Mouse (Mus musculus): ENCODE results near the gene Gm11492. TPM values are rescaled to one million over a fixed set of nuclear protein-coding genes. Genes with fewer than 3 reads are reported as not detected.

The Gm11492 gene
- total and polyA plus RNA-seq, 3 experiments, result not detected

DNA sequence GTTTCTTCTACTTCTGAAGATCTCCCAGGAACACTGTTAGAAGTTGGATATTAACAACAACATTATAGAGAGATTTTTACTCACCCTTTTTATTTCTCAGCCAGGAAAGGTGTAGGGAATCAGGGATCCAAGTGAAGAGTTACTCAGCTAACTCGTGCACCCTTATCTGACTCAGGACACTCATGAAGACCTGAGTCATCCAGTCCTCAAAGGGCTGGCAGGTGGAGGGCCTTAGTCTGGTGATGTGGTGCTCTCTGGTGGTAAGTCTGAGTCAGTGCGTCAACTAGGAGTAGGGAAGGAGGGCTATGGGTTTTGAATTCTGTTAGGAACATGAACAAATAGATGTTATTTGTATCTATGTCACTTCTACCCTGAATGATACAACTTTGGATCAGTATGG is 47.2 kb upstream of the Gm11492 start (continued):
- TF ChIP-seq MAFK (IDR thresholded peaks at IDR 0.05; ENCODE audit: borderline replicate concordance, low read depth, low read length) (peak; percentile 42; the same call in 1 of the 2 replicates), E2F4 (IDR thresholded peaks at IDR 0.05; ENCODE audit: borderline replicate concordance, low read depth, low read length) (no peak), MYC (IDR thresholded peaks at IDR 0.05; ENCODE audit: low read depth, low read length) (peak; percentile 85), TCF12 (IDR thresholded peaks at IDR 0.05; ENCODE audit: low read depth, low read length) (0 out of 2 replicates have a peak, but pooled peaks have one; percentile 27)

DNA sequence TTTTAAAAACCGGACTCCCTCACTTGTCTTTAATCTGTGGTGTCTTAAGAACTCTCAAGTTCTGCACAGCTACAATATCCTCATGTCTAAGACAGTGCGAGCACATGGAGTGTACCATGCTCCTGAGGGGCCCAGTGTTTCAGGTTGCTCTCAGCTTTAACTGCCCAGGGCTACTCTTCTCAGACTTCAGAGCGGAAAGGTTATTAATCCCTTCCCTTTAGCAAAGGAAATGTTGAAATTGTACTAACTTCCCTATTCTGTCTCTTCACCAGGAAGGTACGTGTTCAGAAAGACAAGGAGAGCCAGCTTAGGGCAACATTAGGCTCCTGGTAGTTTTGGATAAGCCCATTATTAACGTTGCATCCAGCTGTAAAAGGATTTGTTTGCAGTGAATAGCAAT is 43.0 kb upstream of the Gm11492 start:
- TF ChIP-seq POLR2AphosphoS2 (IDR thresholded peaks at IDR 0.05; ENCODE audit: low read length) (no peak), MXI1 (IDR thresholded peaks at IDR 0.05; ENCODE audit: low read depth, low read length) (no peak), MAX (IDR thresholded peaks at IDR 0.05; ENCODE audit: low read length) (peak; percentile 59), TBP (IDR thresholded peaks at IDR 0.05; ENCODE audit: low read depth, low read length) (0 out of 2 replicates have a peak, but pooled peaks have one; percentile 57), TCF12 (IDR thresholded peaks at IDR 0.05; ENCODE audit: low read depth, low read length) (no peak), TAL1 (IDR thresholded peaks at IDR 0.05; ENCODE audit: low read length) (no peak), USF1 (IDR thresholded peaks at IDR 0.05; ENCODE audit: low read depth, low read length) (no peak), POLR2AphosphoS5 (IDR thresholded peaks at IDR 0.05; ENCODE audit: borderline replicate concordance, low read depth, low read length) (no peak), GABPA (IDR thresholded peaks at IDR 0.05; ENCODE audit: low read depth, low read length) (no peak), POLR2A (IDR thresholded peaks at IDR 0.05; ENCODE audit: control insufficient read depth in 1 of 2, insufficient read depth in 1 of 2, low read depth in 1 of 2, low read length in 2 of 2, poor library complexity in 1 of 2) (no peak), CTCF (IDR thresholded peaks at IDR 0.05 in 2 of 3, conservative IDR thresholded peaks at IDR 0.05 in 1 of 3; ENCODE audit: control insufficient read depth in 1 of 3, insufficient read depth in 1 of 3, low read depth in 2 of 3, low read length in 3 of 3, poor library complexity in 1 of 3, severe bottlenecking in 1 of 3) (no peak), MYC (IDR thresholded peaks at IDR 0.05; ENCODE audit: low read depth, low read length) (0 out of 2 replicates have a peak, but pooled peaks have one; percentile 45)
- Histone ChIP-seq H3K79me2 (ENCODE audit: control insufficient read depth, insufficient read depth, low read length, poor library complexity) (no peaks in the 10 kb centered on the region), H3K9ac (ENCODE audit: control insufficient read depth, low read depth, low read length, poor library complexity, severe bottlenecking) (peak overlapping the region; percentile 39), H3K4me3 (ENCODE audit: control insufficient read depth in 1 of 2, insufficient read depth in 1 of 2, low read depth in 2 of 2, low read length in 2 of 2) (peak overlapping the region in 1 of 2 experiments; percentile 17; a peak in 1 of 4 replicates), H3K9me3 (replicated peaks; ENCODE audit: insufficient read depth, low read length) (no peaks in the 10 kb centered on the region), H3K36me3 (ENCODE audit: control insufficient read depth in 1 of 2, insufficient read depth in 2 of 2, low read length in 2 of 2) (peaks cover 0 to 33% of the 10 kb centered on the region in 2 experiments; a peak in 2 of 4 replicates), H3K27ac (ENCODE audit: control insufficient read depth, low read depth, low read length) (peak overlapping the region; percentile 13; the same call in 1 of the 2 replicates), H3K27me3 (ENCODE audit: control insufficient read depth in 1 of 2, insufficient read depth in 2 of 2, low read length in 2 of 2) (no peaks in the 10 kb centered on the region), H3K4me1 (ENCODE audit: control insufficient read depth in 1 of 2, insufficient read depth in 2 of 2, low read length in 2 of 2) (peaks cover 10 to 27% of the 10 kb centered on the region in 2 experiments)
- DNase-seq (ENCODE audit: low read depth, low spot score), result peak; percentile 65

DNA sequence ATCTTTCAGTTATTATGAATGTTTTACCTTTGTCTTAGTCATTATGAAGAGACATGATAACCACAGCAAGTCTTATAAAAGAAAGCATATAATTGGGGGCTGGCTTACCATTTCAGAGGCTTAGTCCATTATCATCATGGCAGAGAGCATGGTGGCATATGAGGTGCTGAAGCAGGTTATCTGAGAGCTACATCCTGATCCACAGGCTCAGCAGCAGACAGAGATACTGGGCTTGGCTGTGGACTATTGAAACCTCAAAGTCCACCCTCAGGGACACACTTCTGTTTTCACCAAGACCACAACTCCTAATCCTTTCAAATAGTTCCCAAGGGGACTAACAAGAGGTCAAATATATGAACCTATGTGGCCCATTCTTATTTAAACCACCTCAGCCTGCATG is 42.5 kb upstream of the Gm11492 start:
- DNase-seq (ENCODE audit: low read depth, low spot score), result peak; percentile 51
- H3K27ac ChIP-seq (ENCODE audit: control insufficient read depth, low read depth, low read length), result no peak overlapping the region
- H3K36me3 ChIP-seq (ENCODE audit: control insufficient read depth in 1 of 2, insufficient read depth in 2 of 2, low read length in 2 of 2), result peaks cover 0 to 32% of the 10 kb centered on the region in 2 experiments; a peak in 2 of 4 replicates
- H3K4me1 ChIP-seq (ENCODE audit: control insufficient read depth in 1 of 2, insufficient read depth in 2 of 2, low read length in 2 of 2), result peaks cover 10 to 25% of the 10 kb centered on the region in 2 experiments
- no peaks in the 10 kb centered on the region for H3K27me3 ChIP-seq (ENCODE audit: control insufficient read depth in 1 of 2, insufficient read depth in 2 of 2, low read length in 2 of 2)
- H3K9me3 ChIP-seq (replicated peaks; ENCODE audit: insufficient read depth, low read length), result no peaks in the 10 kb centered on the region
- no peaks in the 10 kb centered on the region for H3K79me2 ChIP-seq (ENCODE audit: control insufficient read depth, insufficient read depth, low read length, poor library complexity)
- peak overlapping the region in 1 of 2 experiments; percentile 17; a peak in 1 of 4 replicates for H3K4me3 ChIP-seq (ENCODE audit: control insufficient read depth in 1 of 2, insufficient read depth in 1 of 2, low read depth in 2 of 2, low read length in 2 of 2)
- H3K9ac ChIP-seq (ENCODE audit: control insufficient read depth, low read depth, low read length, poor library complexity, severe bottlenecking), result no peak overlapping the region
- peak; percentile 41 to 51; a peak in 2 of 4 replicates for TF ChIP-seq EP300 (IDR thresholded peaks at IDR 0.05; ENCODE audit: low read depth in 1 of 2, low read length in 2 of 2)
- TF ChIP-seq ELF1 (IDR thresholded peaks at IDR 0.05; ENCODE audit: low read depth, low read length), result no peak
- peak; percentile 57 for TF ChIP-seq TCF12 (IDR thresholded peaks at IDR 0.05; ENCODE audit: low read depth, low read length)
- peak; percentile 50; the same call in 1 of the 2 replicates for TF ChIP-seq GATA1 (IDR thresholded peaks at IDR 0.05; ENCODE audit: low read depth, low read length)
- peak; percentile 40; the same call in 1 of the 2 replicates for TF ChIP-seq SIN3A (IDR thresholded peaks at IDR 0.05; ENCODE audit: low read length)
- TF ChIP-seq MAZ (IDR thresholded peaks at IDR 0.05; ENCODE audit: low read depth, low read length), result no peak

All from MEL (cell line).